Comparison of ENCODE assay signal across 11 mouse cellular contexts in the genomic region with DNA sequence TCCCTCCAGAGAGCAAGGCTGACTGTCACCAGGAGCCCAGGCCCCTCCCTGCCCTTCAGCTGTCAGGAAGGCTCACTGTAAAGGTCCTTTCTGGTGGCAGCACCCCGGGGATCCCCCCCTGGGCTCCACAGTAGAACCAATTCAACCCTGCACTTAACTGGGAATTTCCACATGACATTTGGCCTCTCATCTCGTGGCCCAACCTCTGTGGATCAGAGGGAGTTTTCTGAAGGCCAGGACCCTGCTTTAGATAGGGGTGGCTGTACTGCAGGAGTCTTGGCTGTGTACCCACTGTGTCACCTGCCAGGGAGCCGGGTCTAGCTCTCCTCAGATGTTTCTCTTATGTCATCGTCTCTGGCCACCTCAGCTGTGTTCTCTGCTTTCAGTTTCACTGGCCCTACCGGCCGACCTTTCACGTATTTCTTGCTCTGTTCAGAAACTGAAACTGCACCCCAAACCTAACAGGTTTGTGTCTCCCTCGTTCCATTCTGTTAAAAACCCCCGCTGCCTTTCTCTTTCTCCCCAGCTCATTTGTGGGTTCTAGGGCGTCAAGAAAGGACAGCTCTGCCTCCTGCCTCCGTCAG. TPM values are rescaled to one million over a fixed set of nuclear protein-coding genes. Genes with fewer than 3 reads are reported as not detected.
DNase-seq lines count a peak whose midpoint lies in the region; ATAC-seq and TF ChIP-seq lines count a peak whose summit lies in the region.
"Had no signal": no experiment of that assay in that cellular context is flagged by ENCODE, and none has a peak within 500 bp of the region (broad histone marks: within the 10 kb centered on the region; RNA-seq: fewer than 3 reads in every experiment).

No protein-coding gene starts in this region.

- no peak overlapping the region for H3K9ac ChIP-seq in hindbrain, embryonic 13.5 days

- H3K27ac ChIP-seq in spleen, adult 2 months (ENCODE audit: insufficient read depth, low read length), result peak overlapping the region; percentile 85
- H3K27ac ChIP-seq in hindbrain, embryonic 13.5 days, result no peak overlapping the region
- H3K27ac ChIP-seq: hindbrain, embryonic 10.5 days had no signal

- H3K4me1 ChIP-seq in spleen, adult 2 months (ENCODE audit: control insufficient read depth, insufficient read depth, insufficient read length), result peaks cover 18% of the 10 kb centered on the region
- no peaks in the 10 kb centered on the region for H3K4me1 ChIP-seq in hindbrain, embryonic 13.5 days (replicated peaks)

- ATAC-seq in hindbrain, embryonic 13.5 days (ENCODE audit: low FRiP score), result no peak

- H3K4me2 ChIP-seq in hindbrain, embryonic 13.5 days, result no peak overlapping the region

- TF ChIP-seq CTCF in spleen, adult 2 months (IDR thresholded peaks at IDR 0.05; ENCODE audit: extremely low read depth, insufficient read depth, insufficient read length, insufficient replicate concordance), result no peak

- 8% methylated on average over 11 of the region's 11 CpGs for WGBS in spleen, adult 2 months
- 87% methylated on average over 11 of the region's 11 CpGs for WGBS in hindbrain, embryonic 13.5 days

- H3K9me3 ChIP-seq in hindbrain, embryonic 13.5 days, result no peaks in the 10 kb centered on the region
- H3K9me3 ChIP-seq: hindbrain, embryonic 10.5 days had no signal

- no peaks in the 10 kb centered on the region for H3K36me3 ChIP-seq in spleen, adult 2 months (ENCODE audit: control insufficient read depth, insufficient read depth, low read length)
- H3K36me3 ChIP-seq in hindbrain, embryonic 13.5 days, result no peaks in the 10 kb centered on the region
- H3K36me3 ChIP-seq: hindbrain, embryonic 10.5 days had no signal

- TF ChIP-seq POLR2A in spleen, adult 2 months (IDR thresholded peaks at IDR 0.05; ENCODE audit: low read depth, low read length), result no peak

- H3K27me3 ChIP-seq in spleen, adult 2 months (ENCODE audit: control insufficient read depth, insufficient read depth, low read length), result no peaks in the 10 kb centered on the region
- H3K27me3 ChIP-seq in hindbrain, embryonic 13.5 days, result 0 out of 2 replicates have a peak, but pooled peaks cover 7% of the 10 kb centered on the region

- peak overlapping the region; percentile 55 for H3K4me3 ChIP-seq in spleen, adult 2 months (ENCODE audit: extremely low read depth, insufficient read depth, insufficient read length)
- no peak overlapping the region for H3K4me3 ChIP-seq in hindbrain, embryonic 13.5 days
- H3K4me3 ChIP-seq: hindbrain, embryonic 10.5 days had no signal

- peak; percentile 57 to 87 for DNase-seq in adrenal gland, adult (ENCODE audit: inconsistent age in 2 of 2, low spot score in 1 of 2)
- DNase-seq in adrenal gland, postnatal 4 days (ENCODE audit: low spot score in 2 of 2), result no peak
- DNase-seq in adrenal gland, postnatal 14 days, result peak; percentile 68
- peak; percentile 27 to 51 for DNase-seq in heart, postnatal 14 days
- peak; percentile 54 to 63 for DNase-seq in spleen, adult 2 months (ENCODE audit: low read depth in 1 of 2, low spot score in 2 of 2)
- no peak for DNase-seq in cerebellum, adult 11 months
- no peak for DNase-seq in cerebellum, postnatal 14 days
- DNase-seq: embryo, embryonic 11 days; left cerebral cortex, postnatal 4 days had no signal

- intact Hi-C loops in heart, postnatal 14 days (cut with DNase I), result no loop called here

RNA-seq across cellular contexts. Expression of gene Pcgf5, which starts 27.2 kb away (rescaled TPM):
- 10 to 100 TPM; 21.7 to 25.3 TPM for total RNA-seq in adrenal gland, postnatal 4 days (2021)
- 21.1 and 21.2 TPM in 2 replicates for total RNA-seq in adrenal gland, postnatal 14 days (2021)
- 10 to 100 TPM; 53.2 to 61.5 TPM for total RNA-seq in heart, postnatal 14 days (2021)
- polyA plus RNA-seq in spleen, adult 2 months (2012; rRNA removed), result 4.1 and 5.8 TPM in 2 replicates
- 8.1 and 9.2 TPM in 2 replicates for polyA plus RNA-seq in hindbrain, embryonic 13.5 days (2015; fragmentation: Nextera tagmentation; extraction: Ambion mirVana)

Comparison
In these comparisons a context has a peak if more than half of its experiments do, and no peak if none do; other contexts are left out.
1. DNase-seq: peak in adrenal gland, adult (2 of 2), adrenal gland, postnatal 14 days (single experiment), heart, postnatal 14 days (2 of 2) and spleen, adult 2 months (2 of 2); none in adrenal gland, postnatal 4 days (0 of 2), cerebellum, adult 11 months (single experiment) and cerebellum, postnatal 14 days (0 of 2).